Mouse (Mus musculus) bone marrow, adult 2 months (tissue): ENCODE data around the gene Naif1. TPM values are rescaled to one million over a fixed set of nuclear protein-coding genes. Genes with fewer than 3 reads are reported as not detected.
"Not testable (repeated sequence)": the region's sequence is repeated elsewhere in the genome, so short reads cannot be mapped to it uniquely, and the experiment has no call there.

Experiments used
- H3K27ac ChIP-seq: fragments of 200-500 bp; 2 replicates; pipeline ENCODE4 v1.5.1; 2012; ENCODE audit warnings: low read depth, mild to moderate bottlenecking, control low read depth, inconsistent platforms, low read length; ENCODE audit not compliant: control insufficient read depth, poor library complexity, insufficient read depth
- H3K4me1 ChIP-seq: fragments of 200-500 bp; 2 replicates; pipeline ENCODE4 v1.6.1; 2011; ENCODE audit warnings: low read length; ENCODE audit not compliant: control insufficient read depth, insufficient read depth
- H3K4me3 ChIP-seq: fragments of 200-500 bp; replicated peaks from 2 replicates; pipeline ENCODE3; 2011; ENCODE audit warnings: mild to moderate bottlenecking, low read depth, low read length, control low read depth; ENCODE audit not compliant: control insufficient read depth
- CTCF ChIP-seq: fragments of 200-500 bp; IDR thresholded peaks from 2 replicates; pipeline ENCODE4 v1.5.1; 2011; ENCODE audit warnings: low read length, control low read depth; ENCODE audit not compliant: control insufficient read depth, insufficient read depth
- POLR2A ChIP-seq: fragments of 200-500 bp; IDR thresholded peaks from 2 replicates; pipeline ENCODE4 v1.6.1; 2011; ENCODE audit warnings: low read depth, mild to moderate bottlenecking, control low read depth, low read length, borderline replicate concordance; ENCODE audit not compliant: control insufficient read depth
- WGBS: fragments of 180-500 bp; shearing (Covaris S2); methylation state at CpG from one replicate; pipeline ENCODE4 v1.1.7; 2018; 5-methylcytosine and 5-hydroxymethylcytosine counted together
- polyA plus RNA-seq: library from polyadenylated mRNA; stranded (reverse); fragments of >200 nt; gene quantifications from 2 replicates; pipeline ENCODE4 v1.2.4, GENCODE M21; 2011; ENCODE audit warnings: low replicate concordance; ENCODE audit not compliant: missing spikeins, insufficient read depth, insufficient read length

Naif1 gene
- polyA plus RNA-seq, 1 experiment = 2.6 TPM

- Histone ChIP-seq H3K27ac (no peak overlapping the region), H3K4me3 (no peak overlapping the region), H3K4me1 (peaks cover 4% of the 10 kb centered on the region)
- WGBS = 91% methylated on average over 8 of the region's 8 CpGs
- TF ChIP-seq CTCF = no peak
These were observed 4.8 kb downstream of the Naif1 start for GRCm38 (mm10) chr2:32455101-32455500.

DNA sequence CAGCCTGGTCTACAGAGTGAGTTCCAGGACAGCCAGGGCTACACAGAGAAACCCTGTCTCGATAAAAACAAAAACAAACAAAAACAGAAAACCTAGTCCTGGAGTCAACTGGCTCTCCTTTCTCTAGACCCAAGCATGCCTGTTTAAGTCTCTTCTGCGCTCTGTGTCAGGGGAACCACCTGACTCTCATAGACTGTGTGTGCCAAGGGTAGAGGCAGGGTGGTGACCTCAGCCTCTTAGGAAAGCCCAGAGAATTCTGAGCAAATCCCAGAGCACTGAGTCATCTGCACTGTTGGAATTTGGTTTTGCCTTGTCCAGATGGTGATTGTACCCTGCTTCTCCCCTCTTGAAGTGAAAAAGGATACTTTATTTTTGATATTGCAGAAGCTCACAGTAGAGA lies 8.0 kb downstream of the Naif1 start:
- TF ChIP-seq POLR2A (no peak), CTCF (no peak)
- H3K4me3 ChIP-seq = no peak overlapping the region
- no peaks in the 10 kb centered on the region for H3K4me1 ChIP-seq
- WGBS = 81% methylated on average over 2 of the region's 2 CpGs
- no peak overlapping the region for H3K27ac ChIP-seq

DNA sequence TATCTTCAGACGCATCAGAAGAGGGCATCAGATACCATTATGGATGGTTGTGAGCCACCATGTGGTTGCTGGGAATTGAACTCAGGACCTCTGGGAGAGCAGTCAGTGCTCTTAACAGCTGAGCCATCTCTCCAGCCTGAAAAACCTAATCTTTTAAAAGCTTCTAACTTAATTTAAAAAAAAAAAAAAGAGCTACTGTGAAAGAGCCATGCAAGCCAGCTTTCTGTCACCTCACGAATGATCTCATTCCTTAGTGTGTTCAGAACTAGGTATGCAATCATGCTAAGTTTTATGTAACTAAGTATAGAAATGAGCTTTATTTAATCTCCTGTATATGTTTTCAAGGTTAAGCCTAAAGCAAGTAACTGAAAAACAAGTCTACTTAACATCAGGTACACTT lies 9.4 kb downstream of the Naif1 start:
- Histone ChIP-seq H3K4me1 (no peaks in the 10 kb centered on the region), H3K4me3 (no peak overlapping the region), H3K27ac (no peak overlapping the region)
- 93% methylated on average over 2 of the region's 2 CpGs for WGBS
- no peak for TF ChIP-seq POLR2A
- TF ChIP-seq CTCF = no peak

DNA sequence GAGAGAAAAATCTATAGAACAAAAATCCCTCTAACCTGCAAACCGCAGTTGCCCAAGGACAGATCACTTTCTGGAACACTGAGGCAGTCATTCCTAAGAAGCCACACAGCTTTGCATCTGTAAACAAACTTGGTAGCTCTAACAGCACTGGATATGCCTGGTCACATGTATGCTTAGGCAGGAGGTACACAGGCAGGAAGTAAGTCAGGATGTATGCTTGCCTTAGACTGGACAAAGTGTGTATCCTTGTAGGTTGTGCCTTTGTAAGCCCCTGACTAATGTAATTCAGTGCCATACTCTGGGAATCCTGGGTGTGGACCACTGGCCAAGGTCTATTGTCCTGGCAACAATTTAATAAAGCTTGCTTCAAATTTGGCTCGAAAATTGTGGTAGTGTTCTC lies 13.5 kb downstream of the Naif1 start:
- Histone ChIP-seq H3K4me3 (no peak overlapping the region), H3K27ac (no peak overlapping the region), H3K4me1 (no peaks in the 10 kb centered on the region)
- TF ChIP-seq CTCF (no peak), POLR2A (no peak)
- WGBS = 74% methylated on average over 2 of the region's 2 CpGs

DNA sequence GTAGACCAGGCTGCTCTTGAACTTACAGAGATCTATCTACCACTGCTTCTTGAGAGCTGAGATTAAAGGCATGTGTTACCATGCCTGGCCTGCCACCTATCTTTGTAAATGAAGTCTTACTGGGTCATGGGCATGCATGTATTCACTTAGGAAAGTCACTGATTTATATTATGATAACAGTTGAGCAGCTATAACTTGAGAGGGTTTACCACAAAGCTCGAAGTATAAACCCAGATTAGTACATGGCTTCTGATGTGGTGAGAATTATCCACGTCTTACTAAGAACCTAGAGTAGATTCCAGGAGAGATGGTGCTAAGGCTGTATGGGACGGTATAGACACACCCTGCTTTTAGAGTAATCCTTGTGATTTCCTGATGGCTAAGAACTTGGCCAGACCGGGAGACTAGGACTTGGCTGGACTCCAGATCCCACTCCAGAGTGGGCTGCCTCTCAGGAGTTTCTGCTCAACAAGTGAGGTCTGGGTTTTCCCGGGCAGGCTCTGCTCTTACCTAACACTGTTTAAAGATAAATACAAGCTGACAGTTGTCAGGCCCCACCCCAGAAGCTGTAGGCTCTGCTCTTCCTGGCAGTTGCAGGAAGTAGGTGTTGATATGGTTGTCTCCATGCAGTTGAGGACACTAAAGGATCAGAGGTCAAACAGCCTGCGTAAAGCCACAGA lies 14.1 kb downstream of the Naif1 start:
- H3K27ac ChIP-seq = no peak overlapping the region
- H3K4me1 ChIP-seq = no peaks in the 10 kb centered on the region
- H3K4me3 ChIP-seq = no peak overlapping the region
- 54% methylated on average over 6 of the region's 6 CpGs for WGBS
- TF ChIP-seq CTCF (no peak), POLR2A (no peak)

- Histone ChIP-seq H3K4me3 (no peak overlapping the region), H3K4me1 (no peaks in the 10 kb centered on the region; the same call in 1 of the 2 replicates), H3K27ac (no peak overlapping the region)
- WGBS = 76% methylated on average over 6 of the region's 6 CpGs
- TF ChIP-seq CTCF (no peak), POLR2A (no peak)
These were observed 20.9 kb downstream of the Naif1 start for GRCm38 (mm10) chr2:32471001-32471680.

DNA sequence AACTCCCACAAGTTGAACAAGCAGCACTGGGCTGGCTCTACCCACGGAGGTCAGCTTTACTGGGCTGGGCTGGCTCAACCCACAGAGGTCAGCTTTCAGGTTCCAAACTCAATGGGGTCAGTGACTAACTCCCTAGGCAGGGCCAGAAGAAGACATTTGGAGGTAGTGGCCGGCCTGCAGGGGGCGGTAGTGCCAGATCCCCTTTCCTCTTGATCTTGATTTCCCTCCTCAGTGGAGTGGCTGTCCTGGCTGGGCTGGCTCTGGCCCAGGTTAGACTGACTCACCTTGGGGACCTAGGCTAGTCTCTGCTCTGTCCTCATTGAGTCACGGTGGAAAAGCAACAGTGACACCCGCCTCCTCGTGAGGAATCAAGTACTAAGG lies 21.4 kb downstream of the Naif1 start:
- Histone ChIP-seq H3K27ac (no peak overlapping the region), H3K4me3 (no peak overlapping the region), H3K4me1 (no peaks in the 10 kb centered on the region; the same call in 1 of the 2 replicates)
- TF ChIP-seq POLR2A (no peak), CTCF (peak; percentile 45; the same call in 1 of the 2 replicates)
- 81% methylated on average over 6 of the region's 6 CpGs for WGBS

DNA sequence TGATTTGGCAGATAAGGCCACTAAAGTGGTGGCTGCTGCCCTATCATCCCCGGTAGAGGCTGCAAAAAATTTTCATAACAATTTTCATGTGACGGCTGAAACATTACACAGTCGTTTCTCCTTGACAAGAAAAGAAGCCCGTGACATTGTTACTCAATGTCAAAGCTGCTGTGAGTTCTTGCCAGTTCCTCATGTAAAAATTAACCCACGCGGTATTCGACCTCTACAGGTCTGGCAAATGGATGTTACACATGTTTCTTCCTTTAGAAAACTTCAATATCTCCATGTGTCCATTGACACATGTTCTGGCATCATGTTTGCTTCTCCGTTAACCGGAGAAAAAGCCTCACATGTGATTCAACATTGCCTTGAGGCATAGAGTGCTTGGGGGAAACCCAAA lies 25.1 kb downstream of the Naif1 start:
- not testable (repeated sequence) for H3K27ac ChIP-seq, H3K4me1 ChIP-seq, H3K4me3 ChIP-seq
- WGBS = 93% methylated on average over 5 of the region's 9 CpGs

- Histone ChIP-seq H3K4me1 (no peaks in the 10 kb centered on the region; the same call in 1 of the 2 replicates), H3K27ac (no peak overlapping the region), H3K4me3 (no peak overlapping the region)
- 89% methylated on average over 8 of the region's 8 CpGs for WGBS
- TF ChIP-seq POLR2A (no peak), CTCF (no peak)
These were observed 32.1 kb downstream of the Naif1 start for GRCm38 (mm10) chr2:32482351-32482750.
